ENCODE assay signal across 8 mouse cellular contexts in genomic region chr1:40797348-40797747, GRCm38 (mm10). TPM values are rescaled to one million over a fixed set of nuclear protein-coding genes. Genes with fewer than 3 reads are reported as not detected.
DNase-seq lines count a peak whose midpoint lies in the region; ATAC-seq and TF ChIP-seq lines count a peak whose summit lies in the region.

No protein-coding gene starts in this region.

- WGBS in intestine, postnatal 0 days: 10% methylated on average over 5 of the region's 5 CpGs
- WGBS in neural tube, embryonic 14.5 days: 12% methylated on average over 5 of the region's 5 CpGs

- no peak overlapping the region for H3K9ac ChIP-seq in ES-Bruce4 (ENCODE audit: low read depth, poor library complexity, severe bottlenecking)
- no peak overlapping the region for H3K9ac ChIP-seq in intestine, postnatal 0 days (ENCODE audit: low read depth, low read length)
- no peak overlapping the region for H3K9ac ChIP-seq in neural tube, embryonic 14.5 days (replicated peaks; ENCODE audit: low read depth, low read length)

- H3K4me3 ChIP-seq in ES-Bruce4 (ENCODE audit: low read depth, low read length): no peak overlapping the region
- no peak overlapping the region for H3K4me3 ChIP-seq in intestine, postnatal 0 days (ENCODE audit: low read depth, low read length)
- H3K4me3 ChIP-seq in neural tube, embryonic 14.5 days (ENCODE audit: low read depth, low read length): no peak overlapping the region

- peak; percentile 81 for DNase-seq in 416B (ENCODE audit: low read depth)
- DNase-seq in c-Kit-positive CD71-positive TER-119-positive erythroid progenitor cells, embryonic 14.5 days (ENCODE audit: low spot score): peak; percentile 57
- DNase-seq in forelimb bud, embryonic 11.5 days (ENCODE audit: low read depth, low spot score): peak; percentile 49
- DNase-seq in left cerebral cortex, postnatal 4 days: peak; percentile 60
- peak; percentile 26 to 45 for DNase-seq in thymus, postnatal 36 days

- intact Hi-C loops in left cerebral cortex, postnatal 4 days (cut with DNase I): loop anchor here (5.0 kb wide), 1 partner anchor 45 kb away; no protein-coding TSS in a partner anchor

- H3K36me3 ChIP-seq in ES-Bruce4 (ENCODE audit: control insufficient read depth, insufficient read depth, low read length, poor library complexity, severe bottlenecking): no peaks in the 10 kb centered on the region
- no peaks in the 10 kb centered on the region for H3K36me3 ChIP-seq in intestine, postnatal 0 days (ENCODE audit: control insufficient read depth, insufficient read depth)
- no peaks in the 10 kb centered on the region for H3K36me3 ChIP-seq in neural tube, embryonic 14.5 days (ENCODE audit: control insufficient read depth, insufficient read depth, low read length)

- no peaks in the 10 kb centered on the region for H3K9me3 ChIP-seq in ES-Bruce4 (replicated peaks; ENCODE audit: control insufficient read depth, insufficient read depth, low read length, poor library complexity, severe bottlenecking)
- no peaks in the 10 kb centered on the region for H3K9me3 ChIP-seq in intestine, postnatal 0 days (ENCODE audit: control insufficient read depth)
- H3K9me3 ChIP-seq in neural tube, embryonic 14.5 days (ENCODE audit: control insufficient read depth, low read length): no peaks in the 10 kb centered on the region

- TF ChIP-seq EP300 in ES-Bruce4 (IDR thresholded peaks at IDR 0.05; ENCODE audit: insufficient read depth, low read depth, low read length): no peak

- H3K27me3 ChIP-seq in ES-Bruce4 (ENCODE audit: control insufficient read depth, insufficient read depth, low read length, poor library complexity, severe bottlenecking): no peaks in the 10 kb centered on the region; the same call in 1 of the 2 replicates
- no peaks in the 10 kb centered on the region for H3K27me3 ChIP-seq in intestine, postnatal 0 days (replicated peaks; ENCODE audit: control insufficient read depth, insufficient read depth, low read length)
- H3K27me3 ChIP-seq in neural tube, embryonic 14.5 days (ENCODE audit: control insufficient read depth, insufficient read depth, low read length): no peaks in the 10 kb centered on the region

- no peaks in the 10 kb centered on the region for H3K4me1 ChIP-seq in ES-Bruce4 (ENCODE audit: control insufficient read depth, insufficient read depth, low read length)
- no peaks in the 10 kb centered on the region for H3K4me1 ChIP-seq in intestine, postnatal 0 days (replicated peaks; ENCODE audit: control insufficient read depth, insufficient read depth, low read length)
- no peaks in the 10 kb centered on the region for H3K4me1 ChIP-seq in neural tube, embryonic 14.5 days (ENCODE audit: control insufficient read depth, insufficient read depth, low read length)

- TF ChIP-seq POLR2A in ES-Bruce4 (IDR thresholded peaks at IDR 0.05; ENCODE audit: insufficient read depth, low read length): no peak

- peak; percentile 38 for TF ChIP-seq CTCF in ES-Bruce4 (IDR thresholded peaks at IDR 0.05; ENCODE audit: low read depth, low read length)
- TF ChIP-seq CTCF in intestine, postnatal 0 days (IDR thresholded peaks at IDR 0.05; ENCODE audit: low read depth): peak; percentile 88

- H3K27ac ChIP-seq in ES-Bruce4 (ENCODE audit: insufficient read depth, low read length): no peak overlapping the region
- no peak overlapping the region for H3K27ac ChIP-seq in intestine, postnatal 0 days (ENCODE audit: low read depth, low read length)
- no peak overlapping the region for H3K27ac ChIP-seq in neural tube, embryonic 14.5 days (ENCODE audit: low read depth, low read length)

- ATAC-seq in intestine, postnatal 0 days: peak; percentile 53; the same call in 1 of the 2 replicates
- ATAC-seq in neural tube, embryonic 14.5 days (ENCODE audit: low read depth): peak; percentile 68; the same call in 1 of the 2 replicates

- no peak overlapping the region for H3K4me2 ChIP-seq in intestine, postnatal 0 days (replicated peaks; ENCODE audit: low read depth)
- no peak overlapping the region for H3K4me2 ChIP-seq in neural tube, embryonic 14.5 days (ENCODE audit: low read depth, low read length)

RNA-seq across cellular contexts. Expression of gene Mfsd9, which starts 6.9 kb away (rescaled TPM):
- 1.4 and 1.6 TPM in 2 replicates for polyA plus RNA-seq in ES-Bruce4 (2011; ENCODE audit: insufficient read depth, insufficient read length, low read depth, missing spikeins)
- polyA plus RNA-seq in intestine, postnatal 0 days (2015; fragmentation: Nextera tagmentation; extraction: Ambion mirVana): 7.6 and 7.8 TPM in 2 replicates
- total RNA-seq in left cerebral cortex, postnatal 4 days (2021): 1 to 10 TPM; 9.1 to 9.7 TPM
- 8.8 and 9.8 TPM in 2 replicates for polyA plus RNA-seq in neural tube, embryonic 14.5 days (2014; fragmentation: Nextera tagmentation; extraction: Ambion mirVana)

RNA-seq across cellular contexts. Expression of gene Tmem182, which starts 8.1 kb away (rescaled TPM):
- polyA plus RNA-seq in ES-Bruce4 (2011; ENCODE audit: insufficient read depth, insufficient read length, low read depth, missing spikeins): not detected in 2 replicates
- 0.05 and 0.16 TPM in 2 replicates for polyA plus RNA-seq in intestine, postnatal 0 days (2015; fragmentation: Nextera tagmentation; extraction: Ambion mirVana)
- under 1 TPM in 1 of 2 experiments, not detected in 1; 0.18 TPM for total RNA-seq in left cerebral cortex, postnatal 4 days (2021)
- 0.15 TPM in 1 of 2 replicates, not detected in the other for polyA plus RNA-seq in neural tube, embryonic 14.5 days (2014; fragmentation: Nextera tagmentation; extraction: Ambion mirVana)
